Mouse (Mus musculus): ENCODE measurements around the gene Rps19.

GRCm38 (mm10) chr7:24896269-24896668 is 12.1 kb downstream of the Rps19 start:
- no peak for TF ChIP-seq CTCF (IDR thresholded peaks at IDR 0.05; ENCODE audit: extremely low read depth, insufficient read depth, insufficient read length, insufficient replicate concordance)
- TF ChIP-seq POLR2A (IDR thresholded peaks at IDR 0.05; ENCODE audit: low read depth, low read length): no peak
